Mouse (Mus musculus): Measurements from ENCODE around the gene St7l. TPM values are rescaled to one million over a fixed set of nuclear protein-coding genes. Genes with fewer than 3 reads are reported as not detected.
"Not testable (repeated sequence)": the region's sequence is repeated elsewhere in the genome, so short reads cannot be mapped to it uniquely, and the experiment has no call there.

The St7l gene
- total RNA-seq (2022): 10 to 100 TPM; 40.4 to 54.6 (median 43.9) TPM

- peak; percentile 86 for DNase-seq
Measured at GRCm38 (mm10) chr3:104863786-104864650, at the start of gene St7l, which contains the start of gene Capza1. St7l (plus strand) TSS chr3:104864005. Capza1 (minus strand) TSS chr3:104864505.

GRCm38 (mm10) chr3:104814746-104815145 lies 49.1 kb upstream of the St7l start:
- no peak for DNase-seq

GRCm38 (mm10) chr3:104815346-104815745 lies 48.5 kb upstream of the St7l start:
- DNase-seq: no peak

- no peak for DNase-seq
Measured at GRCm38 (mm10) chr3:104816130-104816529, 47.7 kb upstream of the St7l start.

GRCm38 (mm10) chr3:104817481-104817990 lies 46.3 kb upstream of the St7l start:
- peak; percentile 42 for DNase-seq

GRCm38 (mm10) chr3:104817991-104818748 lies 45.6 kb upstream of the St7l start, which contains the start of gene Mov10:
Mov10 (minus strand) TSS chr3:104818563.
- peak; percentile 62 for DNase-seq

GRCm38 (mm10) chr3:104818749-104819134 lies 45.1 kb upstream of the St7l start:
- no peak for DNase-seq

GRCm38 (mm10) chr3:104820426-104820825 lies 43.4 kb upstream of the St7l start:
- DNase-seq: no peak

- no peak for DNase-seq
Measured at GRCm38 (mm10) chr3:104822413-104822812, 41.4 kb upstream of the St7l start.

- DNase-seq: no peak
Measured at GRCm38 (mm10) chr3:104835797-104836196, 28.0 kb upstream of the St7l start.

- no peak for DNase-seq
Measured at GRCm38 (mm10) chr3:104841049-104841448, 22.8 kb upstream of the St7l start.

- no peak for DNase-seq
Measured at GRCm38 (mm10) chr3:104846601-104847000, 17.2 kb upstream of the St7l start.

- DNase-seq: no peak
Measured at GRCm38 (mm10) chr3:104854465-104854864, 9.3 kb upstream of the St7l start.

GRCm38 (mm10) chr3:104854866-104855265 lies 8.9 kb upstream of the St7l start:
- DNase-seq: no peak

- no peak for DNase-seq
Measured at GRCm38 (mm10) chr3:104856106-104856505, 7.7 kb upstream of the St7l start.

GRCm38 (mm10) chr3:104858560-104858959 lies 5.2 kb upstream of the St7l start:
- no peak for DNase-seq

GRCm38 (mm10) chr3:104864651-104865340 lies 991 bp downstream of the St7l start:
- peak; percentile 89 for DNase-seq

- DNase-seq: no peak
Measured at GRCm38 (mm10) chr3:104865341-104865788, 1.6 kb downstream of the St7l start.

- not testable (repeated sequence) for DNase-seq
Measured at GRCm38 (mm10) chr3:104866674-104867073, 2.9 kb downstream of the St7l start.

GRCm38 (mm10) chr3:104869611-104870010 lies 5.8 kb downstream of the St7l start:
- no peak for DNase-seq

GRCm38 (mm10) chr3:104888585-104888984 lies 24.8 kb downstream of the St7l start:
- DNase-seq: no peak

GRCm38 (mm10) chr3:104896141-104896540 lies 32.3 kb downstream of the St7l start:
- DNase-seq: no peak
